Mouse (Mus musculus) stomach, postnatal 0 days (tissue): ENCODE results near the gene Aplp1.

Experiments
- CTCF ChIP-seq: IDR thresholded peaks from 2 replicates; pipeline ENCODE4 v1.5.1; 2016; ENCODE audit warnings: antibody characterized with exemption, low read depth, mild to moderate bottlenecking, moderate library complexity
- EP300 ChIP-seq: optimal IDR thresholded peaks from 2 replicates; pipeline ENCODE3; 2016; ENCODE audit warnings: antibody characterized with exemption

DNA sequence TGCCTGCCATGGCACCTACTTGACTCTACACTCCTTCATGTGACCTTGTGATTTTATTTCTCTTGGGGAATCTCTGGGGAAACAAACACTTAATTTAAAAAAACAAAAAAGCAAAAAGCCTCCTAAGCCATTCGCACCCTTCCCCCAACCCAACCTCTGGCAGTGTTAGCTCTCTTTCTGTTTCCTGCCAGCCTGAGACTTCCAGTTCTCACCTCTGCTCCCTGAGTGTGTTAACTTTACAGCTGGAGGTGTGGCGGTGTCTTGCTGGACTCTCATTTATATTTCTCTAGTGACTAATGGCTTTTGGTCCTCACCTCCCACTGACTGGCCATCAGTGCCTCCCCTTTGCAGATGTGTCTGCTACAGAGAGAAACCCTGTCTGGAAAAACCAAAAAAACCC, 35.5 kb downstream of the Aplp1 start:
- TF ChIP-seq EP300 (no peak), CTCF (no peak)
